13 mouse cellular contexts compared by ENCODE assay signal in the genomic region with DNA sequence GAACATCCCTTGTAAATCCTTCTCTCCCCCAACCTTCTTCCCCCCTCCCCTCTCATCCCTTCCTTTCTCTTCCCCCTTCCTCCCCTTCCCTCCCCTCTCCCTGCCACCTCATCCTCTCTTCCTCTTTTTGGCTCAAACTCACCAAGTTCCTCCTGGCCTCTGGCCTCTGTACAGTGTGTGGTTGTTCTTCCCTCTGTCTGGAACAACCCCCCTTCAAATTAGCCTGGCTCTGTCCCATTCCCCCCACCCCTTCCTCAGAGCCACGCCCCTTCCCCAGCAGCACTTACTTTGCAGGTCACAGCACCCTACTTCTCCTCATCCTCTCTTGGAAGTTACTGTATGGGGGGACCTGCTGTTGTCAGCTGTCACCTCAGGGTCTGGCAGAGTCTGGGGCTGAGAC. TPM values are rescaled to one million over a fixed set of nuclear protein-coding genes. Genes with fewer than 3 reads are reported as not detected.
DNase-seq lines count a peak whose midpoint lies in the region; ATAC-seq lines count a peak whose summit lies in the region.
"Had no signal": no experiment of that assay in that cellular context is flagged by ENCODE, and none has a peak within 500 bp of the region (broad histone marks: within the 10 kb centered on the region; RNA-seq: fewer than 3 reads in every experiment).

No protein-coding gene starts in this region.

- no peaks in the 10 kb centered on the region for H3K27me3 ChIP-seq in kidney, embryonic 16.5 days (ENCODE audit: insufficient read depth, low read length)
- no peaks in the 10 kb centered on the region for H3K27me3 ChIP-seq in limb, embryonic 10.5 days (ENCODE audit: low read depth, poor library complexity, severe bottlenecking)
- no peaks in the 10 kb centered on the region for H3K27me3 ChIP-seq in embryonic facial prominence, embryonic 10.5 days (replicated peaks; ENCODE audit: low read depth, poor library complexity, severe bottlenecking)
- H3K27me3 ChIP-seq: CH12.LX; liver, embryonic 13.5 days had no signal

- no peak overlapping the region for H3K27ac ChIP-seq in kidney, embryonic 16.5 days (ENCODE audit: low read length)
- peak overlapping the region; percentile 41 for H3K27ac ChIP-seq in brown adipose tissue, adult 24 weeks (replicated peaks; ENCODE audit: low read depth, low read length)
- peak overlapping the region; percentile 31; the same call in 1 of the 2 replicates for H3K27ac ChIP-seq in limb, embryonic 10.5 days
- no peak overlapping the region for H3K27ac ChIP-seq in embryonic facial prominence, embryonic 10.5 days (replicated peaks)
- H3K27ac ChIP-seq: hindbrain, embryonic 14.5 days; liver, embryonic 13.5 days had no signal

- H3K9ac ChIP-seq in kidney, embryonic 16.5 days (replicated peaks; ENCODE audit: low read length), result no peak overlapping the region
- H3K9ac ChIP-seq: hindbrain, embryonic 14.5 days; liver, embryonic 13.5 days had no signal

- WGBS in kidney, embryonic 16.5 days, result 71% methylated on average over 1 of the region's 1 CpGs
- 70% methylated on average over 1 of the region's 1 CpGs for WGBS in limb, embryonic 10.5 days
- 61% methylated on average over 1 of the region's 1 CpGs for WGBS in embryonic facial prominence, embryonic 10.5 days

- DNase-seq in kidney, postnatal 25 days, result no peak
- DNase-seq in limb, embryonic 10.5 days (ENCODE audit: low spot score), result no peak
- DNase-seq in embryonic facial prominence, embryonic 10.5 days (ENCODE audit: low spot score), result no peak
- no peak for DNase-seq in right cerebral cortex, adult 18-20 months
- DNase-seq: cerebellum, postnatal 10 days; layer of hippocampus, postnatal 36 days; liver, embryonic 13.5 days; thymus, postnatal 4 days had no signal

- no peaks in the 10 kb centered on the region for H3K9me3 ChIP-seq in kidney, embryonic 16.5 days (ENCODE audit: low read length)
- H3K9me3 ChIP-seq in limb, embryonic 10.5 days (replicated peaks), result no peaks in the 10 kb centered on the region
- no peaks in the 10 kb centered on the region for H3K9me3 ChIP-seq in embryonic facial prominence, embryonic 10.5 days
- H3K9me3 ChIP-seq: liver, embryonic 13.5 days had no signal

- H3K4me3 ChIP-seq in kidney, embryonic 16.5 days (ENCODE audit: low read length), result no peak overlapping the region
- no peak overlapping the region for H3K4me3 ChIP-seq in brown adipose tissue, adult 24 weeks (ENCODE audit: insufficient read depth, low read depth, low read length)
- no peak overlapping the region for H3K4me3 ChIP-seq in limb, embryonic 10.5 days
- H3K4me3 ChIP-seq in embryonic facial prominence, embryonic 10.5 days, result no peak overlapping the region
- H3K4me3 ChIP-seq: liver, embryonic 13.5 days had no signal

- H3K36me3 ChIP-seq in kidney, embryonic 16.5 days (ENCODE audit: insufficient read depth, low read length), result no peaks in the 10 kb centered on the region
- no peaks in the 10 kb centered on the region for H3K36me3 ChIP-seq in limb, embryonic 10.5 days
- H3K36me3 ChIP-seq in embryonic facial prominence, embryonic 10.5 days (replicated peaks), result no peaks in the 10 kb centered on the region
- H3K36me3 ChIP-seq: liver, embryonic 13.5 days had no signal

- ATAC-seq in kidney, embryonic 16.5 days (ENCODE audit: low FRiP score, low TSS enrichment), result 0 out of 2 replicates have a peak, but pooled peaks have one; percentile 55
- ATAC-seq in megakaryocyte, adult 5-6 weeks (ENCODE audit: poor library complexity, severe bottlenecking), result peak; percentile 90

- H3K4me1 ChIP-seq in kidney, embryonic 16.5 days (ENCODE audit: insufficient read depth, low read length), result peaks cover 5% of the 10 kb centered on the region; the same call in 1 of the 2 replicates
- H3K4me1 ChIP-seq in brown adipose tissue, adult 24 weeks (ENCODE audit: control insufficient read depth, insufficient read depth, insufficient read length, low read length), result 0 out of 2 replicates have a peak, but pooled peaks cover 3% of the 10 kb centered on the region
- H3K4me1 ChIP-seq in limb, embryonic 10.5 days, result peaks cover 15% of the 10 kb centered on the region
- H3K4me1 ChIP-seq in embryonic facial prominence, embryonic 10.5 days, result no peaks in the 10 kb centered on the region

- no peak overlapping the region for H3K4me2 ChIP-seq in kidney, embryonic 16.5 days (replicated peaks; ENCODE audit: low read depth, low read length)
- H3K4me2 ChIP-seq: hindbrain, embryonic 14.5 days; liver, embryonic 13.5 days had no signal

RNA-seq across cellular contexts. Expression of gene Fxyd5, which starts 34.1 kb away (rescaled TPM):
- 32.6 and 34.0 TPM in 2 replicates for polyA plus RNA-seq in kidney, embryonic 16.5 days (2015; fragmentation: Nextera tagmentation; extraction: Ambion mirVana)
- polyA plus RNA-seq in brown adipose tissue, adult 24 weeks (2012; ENCODE audit: insufficient read depth, insufficient read length, missing spikeins), result 26.7 and 30.8 TPM in 2 replicates
- polyA plus RNA-seq in limb, embryonic 10.5 days (2016; fragmentation: Nextera tagmentation; extraction: Ambion mirVana), result 8.0 and 8.1 TPM in 2 replicates
- total RNA-seq in megakaryocyte, adult 5-6 weeks (2015), result 1,077 and 1,092 TPM in 2 replicates
- total RNA-seq in megakaryocyte, adult 5-6 weeks (2017), result 807 and 874 TPM in 2 replicates
- polyA plus RNA-seq in embryonic facial prominence, embryonic 10.5 days (2016; fragmentation: Nextera tagmentation; extraction: Ambion mirVana), result 9.1 and 9.5 TPM in 2 replicates

RNA-seq across cellular contexts. Expression of gene Fam187b, which starts 34.6 kb away (rescaled TPM):
- polyA plus RNA-seq in kidney, embryonic 16.5 days (2015; fragmentation: Nextera tagmentation; extraction: Ambion mirVana), result 8.0 and 9.0 TPM in 2 replicates
- polyA plus RNA-seq in brown adipose tissue, adult 24 weeks (2012; ENCODE audit: insufficient read depth, insufficient read length, missing spikeins), result not detected in 2 replicates
- 1.0 and 1.3 TPM in 2 replicates for polyA plus RNA-seq in limb, embryonic 10.5 days (2016; fragmentation: Nextera tagmentation; extraction: Ambion mirVana)
- 1.4 and 1.9 TPM in 2 replicates for total RNA-seq in megakaryocyte, adult 5-6 weeks (2015)
- 0.51 and 0.77 TPM in 2 replicates for total RNA-seq in megakaryocyte, adult 5-6 weeks (2017)
- 2.9 and 3.3 TPM in 2 replicates for polyA plus RNA-seq in embryonic facial prominence, embryonic 10.5 days (2016; fragmentation: Nextera tagmentation; extraction: Ambion mirVana)
- total RNA-seq: CH12.LX had no signal

RNA-seq across cellular contexts. Expression of gene Lsr, which starts 34.9 kb away (rescaled TPM):
- polyA plus RNA-seq in kidney, embryonic 16.5 days (2015; fragmentation: Nextera tagmentation; extraction: Ambion mirVana), result 72.5 and 73.5 TPM in 2 replicates
- 1.1 TPM in 1 of 2 replicates, not detected in the other for polyA plus RNA-seq in brown adipose tissue, adult 24 weeks (2012; ENCODE audit: insufficient read depth, insufficient read length, missing spikeins)
- polyA plus RNA-seq in limb, embryonic 10.5 days (2016; fragmentation: Nextera tagmentation; extraction: Ambion mirVana), result 28.9 and 31.3 TPM in 2 replicates
- total RNA-seq in megakaryocyte, adult 5-6 weeks (2015), result 4.3 and 7.3 TPM in 2 replicates
- total RNA-seq in megakaryocyte, adult 5-6 weeks (2017), result 4.7 and 6.1 TPM in 2 replicates
- 33.1 and 33.4 TPM in 2 replicates for polyA plus RNA-seq in embryonic facial prominence, embryonic 10.5 days (2016; fragmentation: Nextera tagmentation; extraction: Ambion mirVana)

RNA-seq across cellular contexts. Expression of gene Fxyd7, which starts 43.1 kb away (rescaled TPM):
- 11.1 and 11.4 TPM in 2 replicates for polyA plus RNA-seq in kidney, embryonic 16.5 days (2015; fragmentation: Nextera tagmentation; extraction: Ambion mirVana)
- 1.9 and 2.3 TPM in 2 replicates for polyA plus RNA-seq in brown adipose tissue, adult 24 weeks (2012; ENCODE audit: insufficient read depth, insufficient read length, missing spikeins)
- polyA plus RNA-seq in limb, embryonic 10.5 days (2016; fragmentation: Nextera tagmentation; extraction: Ambion mirVana), result 0.30 and 1.3 TPM in 2 replicates
- total RNA-seq in megakaryocyte, adult 5-6 weeks (2015), result not detected in 2 replicates
- 0.51 TPM in 1 of 2 replicates, not detected in the other for total RNA-seq in megakaryocyte, adult 5-6 weeks (2017)
- 0.55 and 3.1 TPM in 2 replicates for polyA plus RNA-seq in embryonic facial prominence, embryonic 10.5 days (2016; fragmentation: Nextera tagmentation; extraction: Ambion mirVana)
- total RNA-seq: CH12.LX had no signal

RNA-seq across cellular contexts. Expression of gene Fxyd1, which starts 48.8 kb away (rescaled TPM):
- 45.7 and 48.3 TPM in 2 replicates for polyA plus RNA-seq in kidney, embryonic 16.5 days (2015; fragmentation: Nextera tagmentation; extraction: Ambion mirVana)
- polyA plus RNA-seq in brown adipose tissue, adult 24 weeks (2012; ENCODE audit: insufficient read depth, insufficient read length, missing spikeins), result 346 TPM in 2 replicates
- 6.2 and 7.7 TPM in 2 replicates for polyA plus RNA-seq in limb, embryonic 10.5 days (2016; fragmentation: Nextera tagmentation; extraction: Ambion mirVana)
- 0.46 TPM in 1 of 2 replicates, not detected in the other for total RNA-seq in megakaryocyte, adult 5-6 weeks (2015)
- not detected in 2 replicates for total RNA-seq in megakaryocyte, adult 5-6 weeks (2017)
- 9.8 and 12.2 TPM in 2 replicates for polyA plus RNA-seq in embryonic facial prominence, embryonic 10.5 days (2016; fragmentation: Nextera tagmentation; extraction: Ambion mirVana)
- total RNA-seq: CH12.LX had no signal

Comparison
In these comparisons a context has a peak if more than half of its experiments do, and no peak if none do; other contexts are left out.
1. H3K27ac ChIP-seq: peak in brown adipose tissue, adult 24 weeks (single experiment) and limb, embryonic 10.5 days (single experiment); none in kidney, embryonic 16.5 days (single experiment) and embryonic facial prominence, embryonic 10.5 days (single experiment).
2. RNA of gene Lsr, which starts 34.9 kb away (polyA plus RNA-seq): 72.5 to 73.5 TPM in kidney, embryonic 16.5 days, 33.1 to 33.4 TPM in embryonic facial prominence, embryonic 10.5 days and 28.9 to 31.3 TPM in limb, embryonic 10.5 days; 1.1 TPM in brown adipose tissue, adult 24 weeks; every median in the first group is over 10 times any median in the second.